Mouse (Mus musculus) kidney, postnatal 14 days (tissue): ENCODE results near the gene Hspd1.
"Not testable (repeated sequence)": the region's sequence is repeated elsewhere in the genome, so short reads cannot be mapped to it uniquely, and the experiment has no call there.

Experiments used
- DNase-seq: peaks from one replicate; pipeline ENCODE4 v3.0.0; 2022; ENCODE audit warnings: mixed read lengths

Hspd1 gene

GRCm38 (mm10) chr1:55086868-55087400 lies 1.1 kb downstream of the Hspd1 start:
- DNase-seq = peak; percentile 66

GRCm38 (mm10) chr1:55085781-55086366 lies 2.2 kb downstream of the Hspd1 start:
- DNase-seq = no peak

- DNase-seq = no peak
Measured at GRCm38 (mm10) chr1:55082106-55082505, 5.9 kb downstream of the Hspd1 start.

- DNase-seq = no peak
Measured at GRCm38 (mm10) chr1:55079677-55080076, 8.4 kb downstream of the Hspd1 start.

GRCm38 (mm10) chr1:55076849-55077516 lies 11.1 kb downstream of the Hspd1 start:
- peak; percentile 34 for DNase-seq

GRCm38 (mm10) chr1:55076395-55076743 lies 11.7 kb downstream of the Hspd1 start:
- DNase-seq = no peak

- no peak for DNase-seq
Measured at GRCm38 (mm10) chr1:55075652-55076394, 12.2 kb downstream of the Hspd1 start.

GRCm38 (mm10) chr1:55074757-55075156 lies 13.3 kb downstream of the Hspd1 start:
- DNase-seq = peak; percentile 33

GRCm38 (mm10) chr1:55072328-55072727 lies 15.7 kb downstream of the Hspd1 start:
- not testable (repeated sequence) for DNase-seq

GRCm38 (mm10) chr1:55061772-55062171 lies 26.3 kb downstream of the Hspd1 start:
- no peak for DNase-seq

- DNase-seq = no peak
Measured at GRCm38 (mm10) chr1:55061099-55061498, 26.9 kb downstream of the Hspd1 start.

GRCm38 (mm10) chr1:55058383-55058782 lies 29.7 kb downstream of the Hspd1 start:
- not testable (repeated sequence) for DNase-seq

- DNase-seq = no peak
Measured at GRCm38 (mm10) chr1:55055322-55056115, 32.5 kb downstream of the Hspd1 start.

- DNase-seq = no peak
Measured at GRCm38 (mm10) chr1:55053596-55053995, 34.4 kb downstream of the Hspd1 start.

GRCm38 (mm10) chr1:55053005-55053404 lies 35.0 kb downstream of the Hspd1 start:
- DNase-seq = peak; percentile 86

- peak; percentile 99 for DNase-seq
Measured at GRCm38 (mm10) chr1:55052355-55052953, 35.6 kb downstream of the Hspd1 start, which contains the start of gene Coq10b. Coq10b (plus strand) TSS chr1:55052770.

- DNase-seq = no peak
Measured at GRCm38 (mm10) chr1:55051671-55052070, 36.4 kb downstream of the Hspd1 start.

GRCm38 (mm10) chr1:55048841-55049587 lies 39.0 kb downstream of the Hspd1 start:
- DNase-seq = no peak

- no peak for DNase-seq
Measured at GRCm38 (mm10) chr1:55043164-55043563, 44.9 kb downstream of the Hspd1 start.

GRCm38 (mm10) chr1:55042246-55042645 lies 45.8 kb downstream of the Hspd1 start:
- DNase-seq = no peak

- DNase-seq = no peak
Measured at GRCm38 (mm10) chr1:55041691-55042090, 46.4 kb downstream of the Hspd1 start.

- DNase-seq = no peak
Measured at GRCm38 (mm10) chr1:55039944-55040343, 48.1 kb downstream of the Hspd1 start.
